Mouse (Mus musculus) MEL (cell line): ENCODE data around the gene Klf11.

ENCODE experiments used
- CTCF ChIP-seq, 3 experiments: IDR thresholded peaks in 2 of 3; conservative IDR thresholded peaks in 1 of 3; 2 replicates each; pipeline ENCODE4 v1.5.1; 2011 to 2012; ENCODE audit warnings: low read length in 3 of 3, low read depth in 2 of 3, mild to moderate bottlenecking in 2 of 3, improper control_type of control experiment in 1 of 3, inconsistent platforms in 1 of 3, mixed read lengths in 1 of 3, moderate library complexity in 1 of 3; ENCODE audit not compliant: control insufficient read depth in 1 of 3, insufficient read depth in 1 of 3, poor library complexity in 1 of 3, severe bottlenecking in 1 of 3
- ELF1 ChIP-seq: IDR thresholded peaks from 2 replicates; pipeline ENCODE4 v1.6.1; 2014; ENCODE audit warnings: low read depth, mild to moderate bottlenecking, inconsistent platforms, low read length, improper control_type of control experiment, moderate library complexity
- GATA1 ChIP-seq: IDR thresholded peaks from 2 replicates; pipeline ENCODE4 v1.6.1; 2011; ENCODE audit warnings: low read depth, low read length, improper control_type of control experiment
- MYC ChIP-seq: IDR thresholded peaks from 2 replicates; pipeline ENCODE4 v1.6.1; 2011; ENCODE audit warnings: low read depth, mild to moderate bottlenecking, low read length, improper control_type of control experiment, moderate library complexity
- SIN3A ChIP-seq: IDR thresholded peaks from 2 replicates; pipeline ENCODE4 v1.6.1; 2012; ENCODE audit warnings: low read length, improper control_type of control experiment, inconsistent platforms
- TBP ChIP-seq: IDR thresholded peaks from 2 replicates; pipeline ENCODE4 v1.8.0; 2011; ENCODE audit warnings: low read depth, low read length, improper control_type of control experiment
- UBTF ChIP-seq: IDR thresholded peaks from 2 replicates; pipeline ENCODE4 v1.6.1; 2012; ENCODE audit warnings: low read depth, mild to moderate bottlenecking, inconsistent platforms, low read length, improper control_type of control experiment, moderate library complexity, borderline replicate concordance; ENCODE audit not compliant: insufficient read depth

GRCm38 (mm10) chr12:24645901-24646300 is 5.2 kb upstream of the Klf11 start:
- TF ChIP-seq CTCF (IDR thresholded peaks at IDR 0.05 in 2 of 3, conservative IDR thresholded peaks at IDR 0.05 in 1 of 3; ENCODE audit: control insufficient read depth in 1 of 3, insufficient read depth in 1 of 3, low read depth in 2 of 3, low read length in 3 of 3, poor library complexity in 1 of 3, severe bottlenecking in 1 of 3) (no peak), ELF1 (no peak), SIN3A (no peak), MYC (no peak), UBTF (no peak), GATA1 (peak; percentile 95), TBP (no peak)
